Mouse (Mus musculus): ENCODE measurements around the gene Bcor. TPM values are rescaled to one million over a fixed set of nuclear protein-coding genes. Genes with fewer than 3 reads are reported as not detected.

Bcor gene
- polyA plus RNA-seq, 1 experiment from 2014 or later, result 14.5 TPM

DNA sequence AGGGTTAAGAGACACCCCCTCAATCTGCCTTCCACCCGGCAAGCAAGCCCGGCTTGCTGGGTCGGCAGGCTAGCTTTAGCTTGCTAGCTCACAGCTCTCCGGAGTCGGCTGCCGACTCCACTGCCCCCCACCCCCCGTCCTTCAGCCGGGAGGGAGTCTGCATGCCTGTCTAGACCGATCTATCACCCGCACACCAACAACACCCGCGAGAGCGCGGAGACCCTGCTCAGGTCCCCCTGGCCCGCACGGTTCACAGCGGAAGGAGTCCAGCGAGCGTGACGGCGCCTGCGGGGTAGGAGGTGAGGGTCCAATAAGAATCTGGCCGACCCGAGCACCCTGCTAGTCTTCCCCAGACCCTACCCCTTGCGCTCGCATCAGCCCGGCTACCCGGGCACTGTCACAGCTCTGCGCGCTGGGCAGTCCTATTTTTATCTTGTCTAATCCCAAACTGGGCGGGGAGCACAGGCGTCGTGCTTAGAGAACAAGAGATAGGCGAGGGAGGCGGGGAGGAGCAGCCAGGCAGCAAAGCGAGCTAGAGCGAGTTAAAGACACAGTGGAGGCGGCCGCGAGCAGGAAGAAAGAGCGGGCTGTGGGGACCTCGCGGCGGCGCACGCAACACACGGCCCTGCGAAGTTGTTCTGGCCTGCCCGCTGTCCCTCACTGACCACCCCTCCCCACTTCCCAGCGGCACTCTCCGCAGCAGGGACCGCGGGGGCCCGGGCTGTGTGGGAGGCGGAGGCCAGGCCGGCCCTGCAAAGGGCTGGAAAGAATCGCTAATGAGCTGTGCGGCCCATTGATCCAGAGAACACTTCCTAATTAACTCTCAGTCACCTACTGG lies 83.2 kb downstream of the Bcor start:
- H3K27me3 ChIP-seq (replicated peaks), result peaks cover 95% of the 10 kb centered on the region
- H3K4me3 ChIP-seq, result peak overlapping the region; percentile 74
- WGBS, result 2% methylated on average over 58 of the region's 58 CpGs
- H3K9ac ChIP-seq, result peak overlapping the region; percentile 90
- peak overlapping the region; percentile 86 for H3K4me2 ChIP-seq
- peaks cover 51% of the 10 kb centered on the region for H3K4me1 ChIP-seq
- peak overlapping the region; percentile 81 for H3K27ac ChIP-seq (replicated peaks)
- H3K9me3 ChIP-seq, result no peaks in the 10 kb centered on the region
- ATAC-seq (ENCODE audit: extremely low read depth, insufficient number of reproducible peaks, low FRiP score, low TSS enrichment), result peak; percentile 29; the same call in 1 of the 2 replicates
- no peaks in the 10 kb centered on the region for H3K36me3 ChIP-seq

DNA sequence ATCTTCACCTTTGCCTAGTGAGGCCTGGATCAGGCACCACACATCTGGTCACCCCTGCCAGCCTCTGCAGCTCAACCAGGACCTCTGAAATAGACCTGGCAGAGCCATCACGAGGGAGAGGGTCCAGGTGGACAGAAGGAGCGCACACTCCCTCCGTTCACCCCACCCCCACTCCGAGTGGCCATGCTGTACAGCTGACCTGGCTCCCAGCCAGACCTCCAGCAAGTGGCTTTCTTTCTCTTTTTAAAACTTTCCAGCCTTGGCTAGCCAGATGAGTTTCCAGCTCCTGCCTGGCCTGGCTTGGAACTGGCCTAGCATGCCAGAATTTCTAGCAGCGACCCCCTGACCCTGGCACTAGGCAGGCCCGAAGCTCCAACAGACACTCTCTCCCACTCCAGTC lies 87.4 kb downstream of the Bcor start:
- no peak overlapping the region; the same call in 1 of the 2 replicates for H3K27ac ChIP-seq (replicated peaks)
- peak overlapping the region; percentile 48 for H3K9ac ChIP-seq
- H3K36me3 ChIP-seq, result no peaks in the 10 kb centered on the region
- ATAC-seq (ENCODE audit: extremely low read depth, insufficient number of reproducible peaks, low FRiP score, low TSS enrichment), result no peak
- 13% methylated on average over 6 of the region's 6 CpGs for WGBS
- peaks cover 95% of the 10 kb centered on the region for H3K27me3 ChIP-seq (replicated peaks)
- H3K4me3 ChIP-seq, result no peak overlapping the region
- peaks cover 83% of the 10 kb centered on the region for H3K4me1 ChIP-seq
- no peaks in the 10 kb centered on the region for H3K9me3 ChIP-seq
- peak overlapping the region; percentile 18; the same call in 1 of the 2 replicates for H3K4me2 ChIP-seq

DNA sequence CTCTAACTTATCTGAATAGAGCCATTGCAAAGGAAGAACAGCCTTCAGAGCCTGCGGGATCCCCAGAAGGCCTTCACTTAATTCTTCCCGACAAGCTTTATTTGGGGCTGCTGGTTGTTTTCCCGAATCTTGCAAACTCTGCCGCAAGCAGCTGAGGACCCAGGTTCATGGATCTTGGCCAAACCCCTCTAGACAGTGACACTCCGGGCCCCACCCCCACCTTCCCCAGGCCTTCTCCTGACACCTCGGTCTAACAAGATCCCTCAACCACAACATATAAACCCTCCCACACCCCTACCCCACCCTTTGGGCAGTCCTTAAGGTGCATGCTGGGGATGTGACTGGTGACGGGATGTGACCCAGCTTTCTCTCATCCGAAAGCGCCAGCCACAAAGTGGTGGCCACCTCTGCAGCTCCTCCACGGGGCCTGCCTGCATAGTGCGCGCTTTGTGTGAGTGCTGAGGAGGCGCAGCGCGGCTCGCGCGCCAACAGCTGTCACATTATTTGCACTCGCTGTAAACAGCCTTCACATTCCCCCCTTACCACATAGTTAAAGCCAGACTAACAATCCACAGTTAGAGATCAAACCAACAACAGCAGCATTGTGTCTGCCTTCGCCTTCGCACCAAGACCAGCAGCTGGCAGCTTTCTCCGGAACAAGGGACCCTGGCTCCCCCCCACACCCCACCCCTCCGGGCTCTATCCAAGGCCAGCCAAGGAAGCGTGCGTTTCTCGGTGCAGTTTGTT lies 91.0 kb downstream of the Bcor start:
- ATAC-seq (ENCODE audit: extremely low read depth, insufficient number of reproducible peaks, low FRiP score, low TSS enrichment), result no peak; the same call in 1 of the 2 replicates
- no peaks in the 10 kb centered on the region for H3K9me3 ChIP-seq
- H3K4me2 ChIP-seq, result peak overlapping the region; percentile 55
- no peaks in the 10 kb centered on the region for H3K36me3 ChIP-seq
- H3K4me1 ChIP-seq, result peaks cover 100% of the 10 kb centered on the region
- WGBS, result 7% methylated on average over 26 of the region's 26 CpGs
- H3K9ac ChIP-seq, result peak overlapping the region; percentile 61
- peaks cover 97% of the 10 kb centered on the region for H3K27me3 ChIP-seq (replicated peaks)
- 0 out of 2 replicates have a peak overlapping the region, but pooled peaks have one; percentile 28 for H3K27ac ChIP-seq (replicated peaks)
- peak overlapping the region; percentile 6 for H3K4me3 ChIP-seq

DNA sequence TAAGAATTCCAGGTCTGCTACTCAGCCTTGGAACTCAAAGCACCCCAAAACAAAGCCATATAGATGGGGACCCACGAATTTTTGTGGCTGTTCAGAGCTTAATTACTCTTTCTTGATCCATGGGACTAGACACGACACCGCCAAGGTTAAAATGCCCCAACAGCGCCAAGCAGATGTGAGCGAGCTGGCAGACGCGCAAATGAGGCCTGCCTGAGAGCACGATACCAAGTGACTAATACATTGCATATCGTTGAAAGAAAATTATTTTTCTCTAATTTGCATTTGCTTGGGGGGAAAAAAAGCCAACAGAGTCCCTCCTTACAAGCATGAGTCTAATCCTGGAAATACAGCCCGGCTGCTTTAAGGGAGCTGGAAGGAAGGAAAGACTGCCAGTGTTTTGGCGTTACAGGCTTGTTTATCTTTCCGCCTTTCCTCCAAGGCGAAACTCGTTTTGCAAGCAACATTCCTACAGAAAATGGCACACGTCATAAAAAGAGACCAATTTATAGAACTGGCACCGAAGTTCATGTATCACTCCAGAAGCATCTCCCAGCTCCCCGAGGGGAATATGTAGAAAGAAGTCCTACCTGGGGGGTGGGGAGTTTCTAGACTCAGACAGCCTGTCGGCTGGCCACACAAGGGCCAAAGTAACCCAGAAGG lies 92.2 kb downstream of the Bcor start:
- peak overlapping the region; percentile 55; the same call in 1 of the 2 replicates for H3K4me2 ChIP-seq

GRCm38 (mm10) chrX:12067031-12067430 lies 93.1 kb downstream of the Bcor start:
- Histone ChIP-seq H3K36me3 (no peaks in the 10 kb centered on the region), H3K27ac (replicated peaks) (no peak overlapping the region), H3K27me3 (replicated peaks) (peaks cover 99% of the 10 kb centered on the region), H3K4me3 (no peak overlapping the region), H3K4me2 (peak overlapping the region; percentile 36), H3K9me3 (no peaks in the 10 kb centered on the region), H3K9ac (peak overlapping the region; percentile 58; the same call in 1 of the 2 replicates), H3K4me1 (peaks cover 100% of the 10 kb centered on the region)
- WGBS, result 15% methylated on average over 6 of the region's 6 CpGs
- no peak for ATAC-seq (ENCODE audit: extremely low read depth, insufficient number of reproducible peaks, low FRiP score, low TSS enrichment)

More for the DNA sequence above, 92.2 kb downstream of the Bcor start:
- no peak overlapping the region for H3K27ac ChIP-seq (replicated peaks)
- no peak for ATAC-seq (ENCODE audit: extremely low read depth, insufficient number of reproducible peaks, low FRiP score, low TSS enrichment)
- H3K9me3 ChIP-seq, result no peaks in the 10 kb centered on the region
- peaks cover 97% of the 10 kb centered on the region for H3K27me3 ChIP-seq (replicated peaks)
- no peaks in the 10 kb centered on the region for H3K36me3 ChIP-seq
- no peak overlapping the region for H3K9ac ChIP-seq
- WGBS, result 27% methylated on average over 18 of the region's 18 CpGs
- H3K4me3 ChIP-seq, result no peak overlapping the region
- H3K4me1 ChIP-seq, result peaks cover 100% of the 10 kb centered on the region

GRCm38 (mm10) chrX:12065782-12066181 lies 94.4 kb downstream of the Bcor start:
- WGBS, result 23% methylated on average over 9 of the region's 9 CpGs
- no peak for ATAC-seq (ENCODE audit: extremely low read depth, insufficient number of reproducible peaks, low FRiP score, low TSS enrichment)
- Histone ChIP-seq H3K9me3 (no peaks in the 10 kb centered on the region), H3K9ac (no peak overlapping the region), H3K27me3 (replicated peaks) (peaks cover 98% of the 10 kb centered on the region), H3K27ac (replicated peaks) (no peak overlapping the region), H3K36me3 (no peaks in the 10 kb centered on the region), H3K4me3 (no peak overlapping the region), H3K4me1 (peaks cover 100% of the 10 kb centered on the region), H3K4me2 (no peak overlapping the region)

DNA sequence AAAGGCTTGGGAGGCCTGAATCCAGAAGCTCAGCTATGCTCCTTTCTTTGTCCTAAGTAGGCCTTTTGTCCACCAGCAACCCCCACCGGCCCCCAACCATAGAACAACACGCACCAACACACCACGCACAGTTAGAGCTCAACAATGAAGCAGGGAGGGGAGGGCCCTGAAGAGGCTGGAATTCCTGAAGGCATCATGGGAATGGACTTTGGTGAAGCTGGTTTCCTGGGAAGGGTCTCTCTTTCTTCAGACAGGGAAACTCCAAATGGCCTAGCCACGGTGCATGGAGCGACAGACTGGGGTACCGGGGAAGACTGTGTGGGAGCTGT lies 97.3 kb downstream of the Bcor start:
- WGBS, result 30% methylated on average over 6 of the region's 6 CpGs
- Histone ChIP-seq H3K27ac (replicated peaks) (no peak overlapping the region), H3K27me3 (replicated peaks) (peaks cover 75% of the 10 kb centered on the region)

GRCm38 (mm10) chrX:12062121-12062931 lies 97.8 kb downstream of the Bcor start:
- peaks cover 20% of the 10 kb centered on the region for H3K36me3 ChIP-seq
- WGBS, result 36% methylated on average over 24 of the region's 24 CpGs
- peaks cover 70% of the 10 kb centered on the region for H3K27me3 ChIP-seq (replicated peaks)
- H3K4me2 ChIP-seq, result no peak overlapping the region
- no peaks in the 10 kb centered on the region for H3K9me3 ChIP-seq
- no peak overlapping the region for H3K27ac ChIP-seq (replicated peaks)
- no peak for ATAC-seq (ENCODE audit: extremely low read depth, insufficient number of reproducible peaks, low FRiP score, low TSS enrichment)
- peak overlapping the region; percentile 10; the same call in 1 of the 2 replicates for H3K9ac ChIP-seq
- H3K4me3 ChIP-seq, result no peak overlapping the region
- H3K4me1 ChIP-seq, result peaks cover 72% of the 10 kb centered on the region

More for the DNA sequence above, 97.3 kb downstream of the Bcor start:
- no peak overlapping the region for H3K4me3 ChIP-seq
- H3K9me3 ChIP-seq, result no peaks in the 10 kb centered on the region
- H3K4me1 ChIP-seq, result peaks cover 78% of the 10 kb centered on the region
- no peak overlapping the region for H3K4me2 ChIP-seq
- no peak for ATAC-seq (ENCODE audit: extremely low read depth, insufficient number of reproducible peaks, low FRiP score, low TSS enrichment)
- H3K9ac ChIP-seq, result peak overlapping the region; percentile 10; the same call in 1 of the 2 replicates
- peaks cover 14% of the 10 kb centered on the region for H3K36me3 ChIP-seq

DNA sequence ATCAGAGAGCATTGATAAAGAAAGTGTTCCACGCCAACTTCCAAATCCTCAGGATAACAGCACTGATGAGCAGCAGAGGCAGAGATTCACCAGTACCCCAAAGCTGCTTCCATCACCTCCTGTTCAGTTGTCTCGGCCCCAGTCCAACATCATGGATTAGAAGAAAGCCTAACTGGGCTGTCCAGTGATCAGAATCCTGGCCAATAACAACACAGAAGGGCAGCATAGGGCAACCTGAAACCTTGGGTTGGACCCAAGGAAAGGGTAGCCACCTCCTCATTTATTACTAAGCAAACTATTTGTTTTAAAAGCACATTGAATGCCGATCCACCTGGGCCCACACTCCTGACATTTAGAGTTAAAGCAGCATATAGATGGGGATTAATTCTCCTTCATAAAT lies 99.3 kb downstream of the Bcor start:
- WGBS, result 37% methylated on average over 3 of the region's 3 CpGs
- Histone ChIP-seq H3K4me1 (peaks cover 57% of the 10 kb centered on the region), H3K4me3 (no peak overlapping the region), H3K27me3 (replicated peaks) (peaks cover 55% of the 10 kb centered on the region), H3K27ac (replicated peaks) (no peak overlapping the region), H3K9ac (no peak overlapping the region), H3K9me3 (no peaks in the 10 kb centered on the region), H3K4me2 (no peak overlapping the region), H3K36me3 (peaks cover 35% of the 10 kb centered on the region)
- ATAC-seq (ENCODE audit: extremely low read depth, insufficient number of reproducible peaks, low FRiP score, low TSS enrichment), result no peak

DNA sequence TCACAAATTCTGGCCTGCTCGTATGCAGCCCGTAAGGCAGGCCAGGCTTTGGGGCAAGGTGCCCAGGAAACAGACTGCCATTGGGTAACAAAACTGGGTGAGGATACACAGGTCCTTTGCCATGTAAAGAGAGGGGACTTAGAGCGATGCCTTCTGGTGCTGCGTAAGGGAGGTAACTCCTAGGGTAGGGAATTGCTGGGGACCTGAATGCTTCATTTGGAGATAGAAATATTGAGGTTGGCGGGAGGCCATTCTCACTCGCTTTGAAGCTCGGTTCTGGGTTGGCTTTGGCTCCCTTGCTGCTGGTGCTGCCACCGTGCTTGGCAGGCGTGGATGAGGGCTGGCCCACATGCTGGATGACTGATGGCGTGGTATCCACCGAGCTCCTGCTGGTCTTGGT lies 102.9 kb downstream of the Bcor start:
- H3K36me3 ChIP-seq, result peaks cover 51% of the 10 kb centered on the region
- no peak for ATAC-seq (ENCODE audit: extremely low read depth, insufficient number of reproducible peaks, low FRiP score, low TSS enrichment)
- 83% methylated on average over 11 of the region's 11 CpGs for WGBS
- H3K27me3 ChIP-seq (replicated peaks), result peaks cover 21% of the 10 kb centered on the region; the same call in 1 of the 2 replicates
- no peak overlapping the region for H3K9ac ChIP-seq
- H3K4me1 ChIP-seq, result peaks cover 21% of the 10 kb centered on the region
- H3K4me2 ChIP-seq, result no peak overlapping the region
- H3K4me3 ChIP-seq, result no peak overlapping the region
- no peaks in the 10 kb centered on the region for H3K9me3 ChIP-seq
- no peak overlapping the region for H3K27ac ChIP-seq (replicated peaks)
